Mouse (Mus musculus): ENCODE measurements around the gene Itga5. TPM values are rescaled to one million over a fixed set of nuclear protein-coding genes. Genes with fewer than 3 reads are reported as not detected.

Itga5 gene
- polyA plus RNA-seq, 1 experiment from 2014 or later: 26.1 TPM

- peaks cover 16% of the 10 kb centered on the region for H3K36me3 ChIP-seq
- no peaks in the 10 kb centered on the region for H3K27me3 ChIP-seq (ENCODE audit: low read depth, poor library complexity, severe bottlenecking)
- peaks cover 34% of the 10 kb centered on the region for H3K4me1 ChIP-seq
- 81% methylated on average over 1 of the region's 1 CpGs for WGBS
- DNase-seq (ENCODE audit: low spot score): no peak
- H3K9me3 ChIP-seq (replicated peaks): no peaks in the 10 kb centered on the region
- H3K27ac ChIP-seq (replicated peaks): no peak overlapping the region
- H3K4me3 ChIP-seq: no peak overlapping the region
These were observed 5.3 kb downstream of the Itga5 start for GRCm38 (mm10) chr15:103361269-103361668.

GRCm38 (mm10) chr15:103359869-103360602 lies 6.5 kb downstream of the Itga5 start:
- Histone ChIP-seq H3K4me3 (no peak overlapping the region), H3K27me3 (ENCODE audit: low read depth, poor library complexity, severe bottlenecking) (no peaks in the 10 kb centered on the region), H3K4me1 (peaks cover 22% of the 10 kb centered on the region), H3K9me3 (replicated peaks) (no peaks in the 10 kb centered on the region), H3K27ac (replicated peaks) (no peak overlapping the region), H3K36me3 (peaks cover 28% of the 10 kb centered on the region)
- no peak for DNase-seq (ENCODE audit: low spot score)
- WGBS: 91% methylated on average over 5 of the region's 5 CpGs

GRCm38 (mm10) chr15:103359122-103359510 lies 7.4 kb downstream of the Itga5 start:
- Histone ChIP-seq H3K27me3 (ENCODE audit: low read depth, poor library complexity, severe bottlenecking) (no peaks in the 10 kb centered on the region), H3K4me3 (no peak overlapping the region), H3K36me3 (peaks cover 37% of the 10 kb centered on the region), H3K9me3 (replicated peaks) (no peaks in the 10 kb centered on the region), H3K4me1 (peaks cover 13% of the 10 kb centered on the region), H3K27ac (replicated peaks) (no peak overlapping the region)
- no peak for DNase-seq (ENCODE audit: low spot score)
- WGBS: 63% methylated on average over 1 of the region's 1 CpGs

- Histone ChIP-seq H3K27me3 (ENCODE audit: low read depth, poor library complexity, severe bottlenecking) (no peaks in the 10 kb centered on the region), H3K4me3 (no peak overlapping the region), H3K36me3 (peaks cover 43% of the 10 kb centered on the region), H3K4me1 (peaks cover 12% of the 10 kb centered on the region), H3K9me3 (replicated peaks) (no peaks in the 10 kb centered on the region), H3K27ac (replicated peaks) (no peak overlapping the region)
- WGBS: 40% methylated on average over 4 of the region's 4 CpGs
- no peak for DNase-seq (ENCODE audit: low spot score)
These were observed 8.1 kb downstream of the Itga5 start for GRCm38 (mm10) chr15:103358278-103359121.

GRCm38 (mm10) chr15:103357817-103358216 lies 8.7 kb downstream of the Itga5 start:
- Histone ChIP-seq H3K27me3 (ENCODE audit: low read depth, poor library complexity, severe bottlenecking) (no peaks in the 10 kb centered on the region), H3K36me3 (peaks cover 50% of the 10 kb centered on the region), H3K4me1 (peaks cover 12% of the 10 kb centered on the region), H3K4me3 (no peak overlapping the region), H3K9me3 (replicated peaks) (no peaks in the 10 kb centered on the region), H3K27ac (replicated peaks) (no peak overlapping the region)
- no peak for DNase-seq (ENCODE audit: low spot score)
- WGBS: 85% methylated on average over 4 of the region's 4 CpGs

- Histone ChIP-seq H3K27me3 (ENCODE audit: low read depth, poor library complexity, severe bottlenecking) (no peaks in the 10 kb centered on the region), H3K9me3 (replicated peaks) (no peaks in the 10 kb centered on the region), H3K36me3 (peaks cover 64% of the 10 kb centered on the region), H3K4me1 (peaks cover 12% of the 10 kb centered on the region), H3K27ac (replicated peaks) (no peak overlapping the region), H3K4me3 (no peak overlapping the region)
- DNase-seq (ENCODE audit: low spot score): no peak
- WGBS: 86% methylated on average over 4 of the region's 4 CpGs
These were observed 10.4 kb downstream of the Itga5 start for GRCm38 (mm10) chr15:103356130-103356529.

GRCm38 (mm10) chr15:103355420-103355819 lies 11.1 kb downstream of the Itga5 start:
- no peak for DNase-seq (ENCODE audit: low spot score)

GRCm38 (mm10) chr15:103354690-103355089 lies 11.9 kb downstream of the Itga5 start:
- no peaks in the 10 kb centered on the region for H3K9me3 ChIP-seq (replicated peaks)
- DNase-seq (ENCODE audit: low spot score): no peak
- H3K4me1 ChIP-seq: peaks cover 12% of the 10 kb centered on the region
- no peak overlapping the region for H3K4me3 ChIP-seq
- H3K36me3 ChIP-seq: peaks cover 78% of the 10 kb centered on the region
- no peaks in the 10 kb centered on the region for H3K27me3 ChIP-seq (ENCODE audit: low read depth, poor library complexity, severe bottlenecking)
- 95% methylated on average over 2 of the region's 2 CpGs for WGBS
- no peak overlapping the region for H3K27ac ChIP-seq (replicated peaks)

More at GRCm38 (mm10) chr15:103355420-103355819, 11.1 kb downstream of the Itga5 start:
- H3K9me3 ChIP-seq (replicated peaks): no peaks in the 10 kb centered on the region
- H3K4me3 ChIP-seq: no peak overlapping the region
- WGBS: 91% methylated on average over 4 of the region's 4 CpGs
- H3K27me3 ChIP-seq (ENCODE audit: low read depth, poor library complexity, severe bottlenecking): no peaks in the 10 kb centered on the region
- peaks cover 71% of the 10 kb centered on the region for H3K36me3 ChIP-seq
- no peak overlapping the region for H3K27ac ChIP-seq (replicated peaks)
- H3K4me1 ChIP-seq: peaks cover 12% of the 10 kb centered on the region

GRCm38 (mm10) chr15:103353511-103354256 lies 12.9 kb downstream of the Itga5 start:
- no peak for DNase-seq (ENCODE audit: low spot score)
- H3K4me3 ChIP-seq: no peak overlapping the region
- WGBS: 92% methylated on average over 11 of the region's 11 CpGs
- no peaks in the 10 kb centered on the region for H3K27me3 ChIP-seq (ENCODE audit: low read depth, poor library complexity, severe bottlenecking)
- H3K9me3 ChIP-seq (replicated peaks): no peaks in the 10 kb centered on the region
- peaks cover 85% of the 10 kb centered on the region for H3K36me3 ChIP-seq
- H3K27ac ChIP-seq (replicated peaks): no peak overlapping the region
- peaks cover 5% of the 10 kb centered on the region for H3K4me1 ChIP-seq

GRCm38 (mm10) chr15:103352856-103353255 lies 13.7 kb downstream of the Itga5 start:
- Histone ChIP-seq H3K9me3 (replicated peaks) (no peaks in the 10 kb centered on the region), H3K36me3 (peaks cover 92% of the 10 kb centered on the region), H3K27me3 (ENCODE audit: low read depth, poor library complexity, severe bottlenecking) (no peaks in the 10 kb centered on the region), H3K27ac (replicated peaks) (no peak overlapping the region), H3K4me3 (no peak overlapping the region), H3K4me1 (no peaks in the 10 kb centered on the region)
- peak; percentile 66 for DNase-seq (ENCODE audit: low spot score)
- WGBS: 61% methylated on average over 4 of the region's 4 CpGs

- no peak overlapping the region for H3K4me3 ChIP-seq
- H3K36me3 ChIP-seq: peaks cover 86% of the 10 kb centered on the region
- no peak overlapping the region for H3K27ac ChIP-seq (replicated peaks)
- no peaks in the 10 kb centered on the region for H3K4me1 ChIP-seq
- peak; percentile 54 for DNase-seq (ENCODE audit: low spot score)
- no peaks in the 10 kb centered on the region for H3K9me3 ChIP-seq (replicated peaks)
- no peaks in the 10 kb centered on the region for H3K27me3 ChIP-seq (ENCODE audit: low read depth, poor library complexity, severe bottlenecking)
- 8% methylated on average over 2 of the region's 2 CpGs for WGBS
These were observed 19.3 kb downstream of the Itga5 start for GRCm38 (mm10) chr15:103347275-103347684.

- WGBS: 89% methylated on average over 6 of the region's 6 CpGs
- Histone ChIP-seq H3K27ac (replicated peaks) (no peak overlapping the region), H3K9me3 (replicated peaks) (no peaks in the 10 kb centered on the region), H3K27me3 (ENCODE audit: low read depth, poor library complexity, severe bottlenecking) (peaks cover 13% of the 10 kb centered on the region), H3K4me3 (no peak overlapping the region), H3K36me3 (peaks cover 71% of the 10 kb centered on the region), H3K4me1 (peaks cover 13% of the 10 kb centered on the region)
- DNase-seq (ENCODE audit: low spot score): no peak
These were observed 20.8 kb downstream of the Itga5 start for GRCm38 (mm10) chr15:103345789-103346188.

Measured in midbrain, embryonic 10.5 days (tissue).